Mouse (Mus musculus): Measurements from ENCODE around the gene Pip4p1. TPM values are rescaled to one million over a fixed set of nuclear protein-coding genes. Genes with fewer than 3 reads are reported as not detected.
A peak's percentile ranks its signal among the peaks of the same experiment; 100 is the strongest.
"Not testable (repeated sequence)": the region's sequence is repeated elsewhere in the genome, so short reads cannot be mapped to it uniquely, and the experiment has no call there.

Gene Pip4p1
- polyA plus RNA-seq, 1 experiment from 2014 or later: 43.6 TPM

DNA sequence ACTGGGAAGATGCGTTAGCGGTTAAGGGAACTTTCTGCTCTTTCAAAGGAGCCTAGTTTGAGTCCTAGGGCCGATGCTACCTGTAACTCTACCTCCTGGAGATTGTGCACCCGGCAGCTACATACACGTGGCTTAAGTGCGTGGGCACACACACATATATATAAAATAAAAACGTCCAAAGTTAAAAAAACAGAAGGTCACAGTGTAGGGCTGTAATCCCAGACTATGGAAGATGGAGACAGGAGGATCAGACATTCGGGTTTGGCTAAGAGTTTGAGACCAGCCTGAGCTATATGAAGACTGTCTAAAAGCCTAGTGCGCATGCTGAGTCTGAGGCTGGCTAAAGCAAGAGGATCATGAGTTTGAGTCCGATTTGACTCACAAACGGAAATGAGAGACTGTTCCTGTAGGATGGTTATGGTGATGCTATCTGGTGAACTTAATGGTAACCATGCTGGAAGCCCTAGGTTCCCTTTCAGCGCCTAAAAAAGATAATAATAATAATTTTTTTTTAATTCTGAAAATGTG is 901 bp upstream of the Pip4p1 start:
- 11% methylated on average over 12 of the region's 12 CpGs for WGBS
- H3K27ac ChIP-seq (replicated peaks): peak overlapping the region; percentile 93
- H3K4me3 ChIP-seq: peak overlapping the region; percentile 94
- H3K9me3 ChIP-seq: no peaks in the 10 kb centered on the region
- no peaks in the 10 kb centered on the region for H3K27me3 ChIP-seq (replicated peaks; ENCODE audit: low read depth, poor library complexity, severe bottlenecking)
- H3K36me3 ChIP-seq (replicated peaks): peaks cover 31% of the 10 kb centered on the region
- DNase-seq (ENCODE audit: low spot score): no peak
- H3K4me1 ChIP-seq: peaks cover 28% of the 10 kb centered on the region

DNA sequence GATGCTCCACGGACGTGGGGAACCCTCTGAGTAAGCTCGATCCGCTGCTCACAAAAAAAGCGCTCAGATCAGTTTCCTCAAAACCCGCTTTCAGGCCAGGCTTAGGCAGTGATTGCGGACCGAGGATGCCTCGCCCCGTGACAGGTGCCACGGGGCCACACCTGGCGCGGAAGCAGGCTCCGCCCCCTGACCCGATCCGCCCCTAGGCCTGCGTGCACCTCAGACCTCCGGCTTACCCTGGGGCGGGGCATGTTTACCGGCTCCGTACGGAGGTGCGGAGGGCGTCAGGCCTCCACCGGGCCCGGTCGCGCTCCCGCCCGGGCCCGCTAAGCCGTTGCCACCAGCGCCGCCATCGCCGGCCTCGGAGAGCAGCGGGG is 291 bp downstream of the Pip4p1 start:
- peaks cover 39% of the 10 kb centered on the region for H3K36me3 ChIP-seq (replicated peaks)
- WGBS: under 1% methylated on average over 38 of the region's 38 CpGs
- peaks cover 37% of the 10 kb centered on the region for H3K4me1 ChIP-seq
- H3K27ac ChIP-seq (replicated peaks): peak overlapping the region; percentile 93
- peak overlapping the region; percentile 94 for H3K4me3 ChIP-seq
- no peaks in the 10 kb centered on the region for H3K9me3 ChIP-seq
- H3K27me3 ChIP-seq (replicated peaks; ENCODE audit: low read depth, poor library complexity, severe bottlenecking): no peaks in the 10 kb centered on the region
- no peak for DNase-seq (ENCODE audit: low spot score)

- no peak for DNase-seq (ENCODE audit: low spot score)
- H3K4me3 ChIP-seq: peak overlapping the region; percentile 94
- H3K27ac ChIP-seq (replicated peaks): peak overlapping the region; percentile 93
- WGBS: 22% methylated on average over 10 of the region's 10 CpGs
- no peaks in the 10 kb centered on the region for H3K9me3 ChIP-seq
- no peaks in the 10 kb centered on the region for H3K27me3 ChIP-seq (replicated peaks; ENCODE audit: low read depth, poor library complexity, severe bottlenecking)
- peaks cover 39% of the 10 kb centered on the region for H3K36me3 ChIP-seq (replicated peaks)
- H3K4me1 ChIP-seq: peaks cover 37% of the 10 kb centered on the region
These were observed 705 bp downstream of the Pip4p1 start for GRCm38 (mm10) chr14:50929951-50930350.

- H3K36me3 ChIP-seq (replicated peaks): peaks cover 39% of the 10 kb centered on the region
- 81% methylated on average over 3 of the region's 3 CpGs for WGBS
- H3K27ac ChIP-seq (replicated peaks): no peak overlapping the region
These were observed 3.3 kb downstream of the Pip4p1 start for GRCm38 (mm10) chr14:50927366-50927765.

GRCm38 (mm10) chr14:50925111-50925920 is 5.3 kb downstream of the Pip4p1 start:
- 2% methylated on average over 38 of the region's 38 CpGs for WGBS
- peaks cover 44% of the 10 kb centered on the region for H3K36me3 ChIP-seq (replicated peaks)
- H3K4me1 ChIP-seq: peaks cover 34% of the 10 kb centered on the region
- H3K27ac ChIP-seq (replicated peaks): peak overlapping the region; percentile 96
- DNase-seq (ENCODE audit: low spot score): no peak
- peak overlapping the region; percentile 90 for H3K4me3 ChIP-seq
- H3K27me3 ChIP-seq (replicated peaks; ENCODE audit: low read depth, poor library complexity, severe bottlenecking): no peaks in the 10 kb centered on the region
- H3K9me3 ChIP-seq: no peaks in the 10 kb centered on the region

More at GRCm38 (mm10) chr14:50927366-50927765, 3.3 kb downstream of the Pip4p1 start:
- H3K4me1 ChIP-seq: peaks cover 44% of the 10 kb centered on the region
- no peaks in the 10 kb centered on the region for H3K27me3 ChIP-seq (replicated peaks; ENCODE audit: low read depth, poor library complexity, severe bottlenecking)
- peak overlapping the region; percentile 11; the same call in 1 of the 2 replicates for H3K4me3 ChIP-seq
- no peak for DNase-seq (ENCODE audit: low spot score)
- no peaks in the 10 kb centered on the region for H3K9me3 ChIP-seq

- Histone ChIP-seq H3K36me3 (replicated peaks) (peaks cover 50% of the 10 kb centered on the region), H3K4me1 (peaks cover 27% of the 10 kb centered on the region), H3K9me3 (no peaks in the 10 kb centered on the region), H3K27me3 (replicated peaks; ENCODE audit: low read depth, poor library complexity, severe bottlenecking) (no peaks in the 10 kb centered on the region), H3K4me3 (peak within 1 kb of the TSS; percentile 90), H3K27ac (replicated peaks) (peak within 1 kb of the TSS; percentile 96)
- DNase-seq (ENCODE audit: low spot score): peak; percentile 97
- under 1% methylated on average over 57 of the region's 57 CpGs for WGBS
These were observed 6.2 kb downstream of the Pip4p1 start, which contains the start of the genes Osgep and Apex1 for GRCm38 (mm10) chr14:50924281-50925064. Osgep (minus strand) TSS chr14:50924893. Apex1 (plus strand) TSS chr14:50924968.

- H3K27me3 ChIP-seq (replicated peaks; ENCODE audit: low read depth, poor library complexity, severe bottlenecking); H3K27ac ChIP-seq (replicated peaks); H3K9me3 ChIP-seq; DNase-seq (ENCODE audit: low spot score): not testable (repeated sequence)
- H3K4me3 ChIP-seq: peak overlapping the region; percentile 90
- peaks cover 24% of the 10 kb centered on the region for H3K4me1 ChIP-seq
- peaks cover 50% of the 10 kb centered on the region for H3K36me3 ChIP-seq (replicated peaks)
- 70% methylated on average over 1 of the region's 1 CpGs for WGBS
These were observed 7.2 kb downstream of the Pip4p1 start for GRCm38 (mm10) chr14:50923437-50923836.

DNA sequence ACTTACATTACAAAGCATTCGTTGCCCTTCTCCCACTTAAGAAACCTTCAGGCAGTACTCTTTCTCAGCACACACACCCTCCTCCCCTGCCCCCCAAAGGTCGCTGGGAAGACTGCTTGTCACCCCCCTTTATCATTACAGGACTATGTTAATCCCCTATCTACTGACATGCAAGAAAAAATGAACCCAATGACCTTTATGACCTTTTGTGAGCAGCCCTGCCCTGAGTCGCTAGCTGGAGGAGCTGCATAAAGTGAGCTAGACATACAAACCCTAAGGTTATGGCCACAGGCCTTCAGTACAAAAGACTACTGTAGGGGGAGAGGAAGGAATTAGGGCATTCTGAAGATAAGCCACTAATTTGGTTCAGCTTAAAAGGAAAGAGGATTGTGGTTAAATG is 19.3 kb downstream of the Pip4p1 start:
- Histone ChIP-seq H3K9me3 (no peaks in the 10 kb centered on the region), H3K27me3 (replicated peaks; ENCODE audit: low read depth, poor library complexity, severe bottlenecking) (no peaks in the 10 kb centered on the region), H3K4me1 (no peaks in the 10 kb centered on the region), H3K36me3 (replicated peaks) (peaks cover 50% of the 10 kb centered on the region), H3K27ac (replicated peaks) (no peak overlapping the region), H3K4me3 (no peak overlapping the region)
- DNase-seq (ENCODE audit: low spot score): no peak
- WGBS: 43% methylated on average over 3 of the region's 3 CpGs

DNA sequence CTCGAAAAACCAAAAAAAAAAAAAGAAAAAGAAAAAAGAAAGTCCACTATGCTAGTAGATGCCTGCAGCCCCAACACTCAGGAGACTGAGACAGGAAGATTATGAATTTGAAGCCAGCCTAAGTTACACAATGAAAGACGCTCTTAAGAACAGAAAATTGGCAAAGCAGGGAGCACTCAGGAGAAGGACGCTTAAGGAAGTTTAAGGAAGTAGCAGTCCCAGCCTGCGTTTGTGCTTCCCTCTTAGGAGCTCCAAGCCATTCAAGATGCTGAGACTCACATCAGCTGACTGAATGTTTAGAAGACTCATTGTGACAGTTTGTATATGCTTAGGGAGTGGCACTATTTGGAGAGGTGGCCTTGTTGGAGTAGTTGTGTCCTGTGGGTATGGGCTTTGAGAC is 22.5 kb downstream of the Pip4p1 start:
- Histone ChIP-seq H3K4me3 (no peak overlapping the region), H3K4me1 (peaks cover 8% of the 10 kb centered on the region), H3K27ac (replicated peaks) (no peak overlapping the region), H3K36me3 (replicated peaks) (peaks cover 19% of the 10 kb centered on the region), H3K27me3 (replicated peaks; ENCODE audit: low read depth, poor library complexity, severe bottlenecking) (no peaks in the 10 kb centered on the region), H3K9me3 (no peaks in the 10 kb centered on the region)
- no peak for DNase-seq (ENCODE audit: low spot score)
- WGBS: 83% methylated on average over 4 of the region's 4 CpGs

GRCm38 (mm10) chr14:50905327-50905726 is 25.3 kb downstream of the Pip4p1 start:
- H3K36me3 ChIP-seq (replicated peaks); DNase-seq (ENCODE audit: low spot score); H3K4me1 ChIP-seq; H3K4me3 ChIP-seq; H3K27ac ChIP-seq (replicated peaks); H3K27me3 ChIP-seq (replicated peaks; ENCODE audit: low read depth, poor library complexity, severe bottlenecking); H3K9me3 ChIP-seq: not testable (repeated sequence)

DNA sequence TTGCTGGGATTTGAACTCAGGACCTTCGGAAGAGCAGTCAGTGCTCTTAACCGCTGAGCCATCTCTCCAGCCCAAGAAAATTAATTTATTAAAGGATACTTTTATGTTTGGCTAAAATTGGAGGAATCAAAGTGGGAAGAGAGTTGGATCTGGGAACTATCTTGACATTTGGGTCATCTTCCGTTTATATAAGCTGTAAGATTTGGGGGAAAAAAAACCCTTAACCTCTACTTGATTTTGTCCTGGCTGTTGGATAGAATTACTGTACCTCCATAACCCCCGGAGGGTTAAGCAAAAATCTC is 25.9 kb downstream of the Pip4p1 start:
- DNase-seq (ENCODE audit: low spot score): no peak
- no peaks in the 10 kb centered on the region; the same call in 1 of the 2 replicates for H3K27me3 ChIP-seq (replicated peaks; ENCODE audit: low read depth, poor library complexity, severe bottlenecking)
- H3K36me3 ChIP-seq (replicated peaks): no peaks in the 10 kb centered on the region
- H3K4me3 ChIP-seq: no peak overlapping the region
- WGBS: 80% methylated on average over 4 of the region's 4 CpGs
- peaks cover 8% of the 10 kb centered on the region for H3K4me1 ChIP-seq
- no peak overlapping the region for H3K27ac ChIP-seq (replicated peaks)
- no peaks in the 10 kb centered on the region for H3K9me3 ChIP-seq

DNA sequence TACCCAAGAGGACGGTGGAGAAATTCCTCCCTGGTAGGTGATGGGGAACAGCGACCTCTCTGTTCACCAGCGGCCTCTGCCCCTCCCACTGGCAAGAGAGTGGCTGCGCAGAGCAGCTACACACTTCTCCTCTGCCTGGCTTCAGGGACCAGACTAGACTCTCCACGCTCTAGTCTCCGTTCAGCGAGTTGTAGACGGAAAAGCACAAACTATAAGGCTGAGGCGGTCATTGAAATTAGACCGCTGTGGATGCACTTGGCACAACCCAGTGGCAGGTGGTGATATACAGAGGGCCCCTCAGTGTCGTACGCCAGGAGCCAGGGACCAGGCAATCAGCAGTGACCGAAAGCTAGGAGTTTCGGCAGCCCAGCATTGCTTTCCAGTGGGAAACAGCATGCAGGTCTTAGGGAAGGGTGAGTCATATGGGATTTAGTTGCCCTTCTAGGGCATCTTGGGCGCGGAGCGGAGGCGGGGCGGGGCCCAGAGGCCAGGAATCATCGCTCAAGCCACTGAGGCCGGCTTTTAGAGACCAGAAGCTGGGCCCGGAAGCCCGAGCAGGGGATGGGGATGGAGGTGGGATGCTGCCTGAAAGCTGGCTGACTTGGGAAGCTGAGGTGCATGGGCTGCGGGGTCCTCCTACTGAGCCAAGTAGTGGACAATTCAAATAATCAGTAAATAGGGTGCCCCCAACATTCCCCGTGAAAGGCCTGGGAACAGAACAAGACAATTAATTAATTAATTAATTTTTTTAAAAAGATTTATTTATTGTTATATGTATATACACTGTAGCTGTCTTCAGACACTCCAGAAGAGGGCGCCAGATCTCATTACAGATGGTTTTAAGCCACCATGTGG is 26.5 kb downstream of the Pip4p1 start:
- peak overlapping the region; percentile 61 for H3K4me3 ChIP-seq
- peak; percentile 70 for DNase-seq (ENCODE audit: low spot score)
- peak overlapping the region; percentile 69 for H3K27ac ChIP-seq (replicated peaks)
- WGBS: 2% methylated on average over 26 of the region's 26 CpGs
- no peaks in the 10 kb centered on the region for H3K9me3 ChIP-seq
- H3K36me3 ChIP-seq (replicated peaks): no peaks in the 10 kb centered on the region
- no peaks in the 10 kb centered on the region; the same call in 1 of the 2 replicates for H3K27me3 ChIP-seq (replicated peaks; ENCODE audit: low read depth, poor library complexity, severe bottlenecking)
- H3K4me1 ChIP-seq: peaks cover 8% of the 10 kb centered on the region

All from embryonic facial prominence, embryonic 10.5 days (tissue).